Mouse (Mus musculus) duodenum, adult 2 months (tissue): Measurements from ENCODE around the gene Clic6. TPM values are rescaled to one million over a fixed set of nuclear protein-coding genes. Genes with fewer than 3 reads are reported as not detected.

ENCODE experiments used
- polyA plus RNA-seq: library from polyadenylated mRNA; depleted of rRNA; stranded (reverse); fragments of >200 nt; gene quantifications from 2 replicates; pipeline ENCODE4 v1.2.3, GENCODE M21; 2012; ENCODE audit warnings: low replicate concordance; rRNA removed

Gene Clic6
- polyA plus RNA-seq, result 1.4 and 3.3 TPM in 2 replicates

DNA sequence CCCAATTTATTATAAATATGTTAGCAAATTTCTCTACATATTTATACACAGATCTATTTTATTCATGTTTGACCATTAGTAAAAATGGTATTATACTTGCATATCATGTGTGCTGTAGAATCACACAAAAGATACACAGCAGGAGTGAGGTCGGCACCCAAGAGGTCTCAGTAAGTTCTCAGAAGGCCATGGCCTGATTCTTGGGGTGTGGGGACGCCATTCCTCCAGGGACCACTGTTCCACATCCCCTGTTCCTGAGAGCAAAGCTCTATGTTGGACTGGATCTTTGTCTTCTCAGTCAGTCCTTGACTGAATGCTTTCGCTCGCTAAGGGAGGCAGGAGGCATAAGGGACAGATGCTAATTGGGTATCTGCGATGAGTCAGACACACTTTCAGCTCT is at the start of gene Clic6:
TSS of gene Clic6 (plus strand) at position 301 of the 400 bp plus-strand sequence.

DNA sequence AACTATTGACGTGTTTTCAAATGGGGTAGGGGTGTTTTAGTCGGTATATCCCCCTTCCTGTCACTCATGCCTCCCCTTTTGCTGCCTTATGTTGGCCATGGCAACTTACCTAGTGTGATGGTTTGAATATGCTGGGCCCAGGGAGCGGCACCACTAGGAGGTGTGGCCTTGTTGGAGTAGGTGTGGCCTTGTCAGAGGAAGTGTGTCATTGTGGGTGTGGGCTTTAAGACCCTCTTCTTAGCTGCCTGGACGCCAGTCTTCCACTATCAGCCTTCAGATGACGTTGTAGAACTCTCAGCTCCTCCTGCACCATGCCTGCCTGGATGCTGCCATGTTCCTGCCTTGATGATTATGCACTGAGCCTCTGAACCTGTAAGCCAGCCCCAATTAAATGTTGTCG is 14.8 kb upstream of the Clic6 start, which contains the start of gene Rcan1:
TSS of gene Rcan1 (minus strand) at position 162 of the 400 bp plus-strand sequence.

Other genes with a start within 250 kb of the Clic6 start
- 0.07 TPM in 1 of 2 replicates, not detected in the other for gene Kcne2, start 193.3 kb upstream of the Clic6 start, polyA plus RNA-seq
- gene Smim11, start 184.4 kb upstream of the Clic6 start, polyA plus RNA-seq, result 23.3 and 45.3 TPM in 2 replicates
- gene Fam243, start 164.3 kb upstream of the Clic6 start, polyA plus RNA-seq, result not detected in 2 replicates
- not detected in 2 replicates for gene Kcne1, start 126.3 kb upstream of the Clic6 start, polyA plus RNA-seq
- 7.0 and 8.1 TPM in 2 replicates for gene Rcan1, start 14.9 kb upstream of the Clic6 start, polyA plus RNA-seq